Mouse (Mus musculus) granulocyte monocyte progenitor cell, adult 5-6 weeks (primary cell): ENCODE data around the gene Slc22a1. TPM values are rescaled to one million over a fixed set of nuclear protein-coding genes. Genes with fewer than 3 reads are reported as not detected.
A peak's percentile ranks its signal among the peaks of the same experiment; 100 is the strongest.
"Not testable (repeated sequence)": the region's sequence is repeated elsewhere in the genome, so short reads cannot be mapped to it uniquely, and the experiment has no call there.

Source experiments
- ATAC-seq: replicated peaks from 2 replicates; pipeline ENCODE4 v1.8.0; 2016; ENCODE audit warnings: mild to moderate bottlenecking, moderate TSS enrichment, inconsistent platforms; ENCODE audit not compliant: poor library complexity, severe bottlenecking
- total RNA-seq, 2 experiments: library from RNA; stranded (forward) in 1 of 2; stranded (reverse) in 1 of 2; fragments of 200-712, 200-1000 nt in 1 of 2; fragments of >200 nt in 1 of 2; fragmentation: Nextera tagmentation in 1 of 2; gene quantifications; 2 replicates each; pipeline ENCODE4 v1.2.3; 2014 to 2017

Gene Slc22a1
- total RNA-seq, 2 experiments from 2014 or later = not detected

DNA sequence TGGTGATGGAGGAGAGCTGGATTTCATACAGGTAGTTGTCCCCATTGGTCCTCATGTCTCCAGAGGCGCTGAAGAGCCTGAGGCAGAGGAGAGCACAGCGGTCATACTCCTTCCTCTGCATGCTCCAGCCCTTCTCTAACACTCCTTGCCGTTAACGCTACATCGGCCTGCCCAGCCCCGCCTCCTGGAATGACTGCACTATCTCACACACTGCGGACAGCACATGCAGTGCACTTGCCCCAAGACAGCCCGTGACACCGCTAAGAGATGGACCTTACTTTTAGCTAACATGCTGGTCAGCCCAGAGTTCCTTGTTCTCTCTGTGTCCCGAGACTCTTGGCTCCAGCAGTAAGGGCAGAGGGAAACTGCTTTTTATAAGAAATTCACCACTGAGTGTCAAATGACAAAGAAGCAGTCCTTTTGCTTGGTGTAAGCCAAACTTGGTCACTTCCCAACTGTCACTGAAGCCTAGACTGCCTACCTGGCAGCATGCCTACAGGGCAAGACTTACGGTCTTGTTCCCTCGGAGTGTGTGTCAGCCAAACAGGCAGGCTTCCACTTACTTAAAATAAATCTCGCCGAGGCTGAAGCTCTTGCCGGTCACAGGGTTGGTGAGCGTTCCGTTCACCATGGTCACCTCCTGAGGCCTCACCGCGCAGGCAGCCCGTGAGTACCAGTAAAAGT is 12.9 kb upstream of the Slc22a1 start:
- no peak for ATAC-seq

GRCm38 (mm10) chr17:12684928-12685624 is 9.4 kb upstream of the Slc22a1 start:
- no peak for ATAC-seq

DNA sequence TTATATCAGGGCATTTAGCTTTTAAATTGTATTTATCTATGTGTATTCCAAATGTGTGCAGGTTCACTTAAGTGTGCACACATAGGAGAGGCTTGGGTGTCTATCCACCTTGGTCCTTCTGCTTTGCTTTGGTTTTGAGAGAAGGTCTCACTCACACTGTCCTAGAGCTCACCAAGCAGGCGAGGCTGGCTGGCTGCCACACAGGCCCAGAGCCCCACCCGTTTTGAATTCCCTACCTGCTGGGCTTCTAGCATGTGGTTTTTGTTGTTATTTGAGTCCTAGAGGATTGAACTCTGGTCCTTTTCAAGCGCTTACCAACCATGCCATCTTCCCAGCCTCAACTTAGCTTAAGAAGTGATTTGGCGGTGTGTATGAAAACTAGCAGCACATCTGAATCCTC is 8.8 kb upstream of the Slc22a1 start:
- ATAC-seq = no peak

GRCm38 (mm10) chr17:12683582-12683981 is 8.0 kb upstream of the Slc22a1 start:
- peak; percentile 65 for ATAC-seq

GRCm38 (mm10) chr17:12678261-12678660 is 2.6 kb upstream of the Slc22a1 start:
- ATAC-seq = no peak

DNA sequence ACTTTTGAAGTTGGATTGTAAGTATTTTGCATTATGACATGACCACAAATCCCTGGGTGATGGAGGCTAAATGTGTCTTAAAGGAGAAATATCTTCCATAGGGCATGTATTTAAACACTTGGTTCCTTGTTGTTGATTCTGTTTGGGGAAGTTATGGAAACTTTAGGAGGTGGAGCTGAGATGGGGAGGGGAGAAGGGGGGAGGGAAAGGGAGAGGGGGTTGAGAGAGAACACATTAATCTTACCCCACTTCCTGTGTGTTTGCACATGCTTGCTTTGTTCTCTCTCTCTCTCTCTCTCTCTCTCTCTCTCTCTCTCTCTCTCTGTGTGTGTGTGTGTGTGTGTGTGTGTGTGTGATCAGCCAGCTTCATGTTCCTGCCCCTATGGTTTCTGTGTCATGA is 1.5 kb upstream of the Slc22a1 start:
- ATAC-seq = peak; percentile 78

DNA sequence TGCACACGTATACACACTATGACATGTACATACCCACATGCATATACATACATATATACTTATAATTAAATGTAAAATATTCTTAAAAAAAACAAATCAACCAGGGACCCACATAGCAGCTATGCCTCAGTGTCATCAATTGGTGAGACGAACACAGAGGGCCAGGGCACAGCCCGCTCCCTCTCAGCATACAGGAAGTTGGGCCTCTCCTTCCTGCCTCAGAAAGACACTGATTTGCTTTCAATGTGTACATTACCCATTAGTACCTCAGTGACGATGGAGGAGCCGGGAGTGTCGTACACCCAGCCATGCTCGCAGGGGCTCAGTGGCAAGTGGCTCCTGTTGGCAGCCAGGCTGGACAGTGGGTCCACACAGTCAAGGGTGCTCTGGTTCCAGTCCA is 649 bp downstream of the Slc22a1 start:
- ATAC-seq = not testable (repeated sequence)

DNA sequence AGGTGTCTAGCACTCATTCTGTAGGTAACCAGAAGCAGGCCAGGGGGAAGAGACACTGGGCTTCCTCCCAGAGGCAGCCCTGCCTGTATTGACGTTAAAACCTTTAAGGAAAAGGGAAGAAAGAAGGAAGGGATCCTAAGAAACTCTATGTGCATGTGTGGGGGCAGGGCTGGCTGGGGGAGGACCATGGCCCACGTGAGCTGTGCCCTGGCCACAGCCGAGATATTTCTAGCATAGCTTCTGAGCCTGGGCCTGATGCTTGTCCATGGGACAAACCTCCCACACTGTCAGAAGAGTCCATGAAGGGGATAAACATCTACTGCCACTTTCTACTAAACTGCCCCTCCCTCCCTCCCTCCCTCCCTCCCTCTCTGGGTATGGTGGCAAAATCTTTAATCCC is 1.8 kb downstream of the Slc22a1 start:
- no peak for ATAC-seq

GRCm38 (mm10) chr17:12672285-12672790 is 3.3 kb downstream of the Slc22a1 start:
- ATAC-seq = 0 out of 2 replicates have a peak, but pooled peaks have one; percentile 31

DNA sequence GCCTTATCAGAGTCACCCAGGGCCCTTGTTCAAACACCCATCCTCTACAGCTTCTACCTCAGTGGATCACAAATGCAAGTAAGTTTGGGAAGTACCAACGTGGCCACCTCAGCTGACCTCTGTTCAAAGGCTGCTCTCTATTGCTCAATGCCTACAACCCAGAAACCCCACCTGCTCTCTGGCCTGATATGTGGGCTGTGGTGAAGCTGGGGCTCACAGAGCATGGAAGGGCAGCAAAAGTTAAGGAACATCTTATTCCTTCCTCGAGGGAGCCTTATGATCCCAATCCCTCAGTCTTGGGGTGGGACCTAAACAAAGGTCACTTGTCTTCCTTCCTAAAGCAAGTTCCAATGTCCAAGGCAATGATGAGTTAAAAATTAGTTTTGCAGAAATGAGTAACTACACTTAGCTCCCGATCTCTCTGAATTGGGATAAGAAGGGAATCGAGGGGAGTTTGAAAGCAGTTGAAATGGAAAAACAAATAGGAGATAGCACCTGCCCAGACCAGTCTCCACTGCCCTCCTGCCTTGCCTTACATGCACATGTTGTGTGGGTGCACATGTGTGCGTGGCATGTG is 4.5 kb downstream of the Slc22a1 start:
- ATAC-seq = 0 out of 2 replicates have a peak, but pooled peaks have one; percentile 27

DNA sequence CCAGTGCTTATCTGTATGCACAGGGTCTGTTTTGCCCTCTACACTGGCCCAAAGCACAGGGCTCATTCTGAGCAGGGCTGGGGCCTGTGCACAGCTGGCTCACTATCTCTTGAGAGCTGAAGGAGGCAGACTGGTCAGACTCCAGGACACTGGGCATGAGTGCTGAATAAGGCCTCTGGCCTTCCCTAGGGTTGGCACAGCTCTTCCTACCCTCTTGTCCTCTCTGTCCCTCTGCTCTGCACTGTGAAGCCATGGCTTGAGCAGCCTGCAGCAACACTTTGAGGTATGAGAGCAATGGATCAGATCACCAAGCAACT is 6.3 kb downstream of the Slc22a1 start:
- ATAC-seq = no peak

GRCm38 (mm10) chr17:12668478-12669362 is 6.9 kb downstream of the Slc22a1 start:
- no peak for ATAC-seq

- no peak for ATAC-seq
These were observed 11.5 kb downstream of the Slc22a1 start for GRCm38 (mm10) chr17:12664156-12664555.

DNA sequence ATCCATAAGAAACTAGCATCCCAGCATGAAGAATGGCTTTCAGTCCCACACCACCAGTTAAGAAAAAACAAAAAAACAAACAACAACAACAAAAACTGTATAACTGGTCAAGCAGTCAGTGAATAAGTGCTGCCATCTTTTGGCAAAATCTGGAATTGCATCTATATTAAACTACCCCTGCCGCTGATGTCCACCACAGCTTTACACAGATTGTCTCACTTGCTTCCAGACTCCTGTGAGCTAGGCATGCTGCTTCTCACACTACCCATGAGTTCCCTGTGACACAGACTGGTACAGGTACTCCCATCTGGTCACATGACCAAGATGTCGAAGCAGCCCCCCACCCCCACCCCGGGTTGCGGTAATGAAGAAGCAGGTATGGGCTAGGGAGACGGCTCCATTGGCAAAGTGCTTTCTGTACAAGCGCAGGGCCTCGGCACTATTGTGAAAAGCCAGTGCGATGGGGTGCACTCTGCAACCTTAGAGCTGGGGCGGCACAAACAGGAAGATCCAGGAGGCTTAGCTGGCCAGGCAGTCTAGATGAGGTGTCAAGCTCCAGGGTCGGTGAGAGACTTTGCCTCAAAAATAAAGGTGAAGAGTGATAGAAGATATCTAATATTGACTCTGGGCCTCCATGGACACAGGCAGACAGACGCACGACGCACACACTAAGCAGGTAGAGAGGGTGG is 14.9 kb downstream of the Slc22a1 start:
- no peak for ATAC-seq

- ATAC-seq = no peak
These were observed 16.4 kb downstream of the Slc22a1 start for GRCm38 (mm10) chr17:12659233-12659632.

DNA sequence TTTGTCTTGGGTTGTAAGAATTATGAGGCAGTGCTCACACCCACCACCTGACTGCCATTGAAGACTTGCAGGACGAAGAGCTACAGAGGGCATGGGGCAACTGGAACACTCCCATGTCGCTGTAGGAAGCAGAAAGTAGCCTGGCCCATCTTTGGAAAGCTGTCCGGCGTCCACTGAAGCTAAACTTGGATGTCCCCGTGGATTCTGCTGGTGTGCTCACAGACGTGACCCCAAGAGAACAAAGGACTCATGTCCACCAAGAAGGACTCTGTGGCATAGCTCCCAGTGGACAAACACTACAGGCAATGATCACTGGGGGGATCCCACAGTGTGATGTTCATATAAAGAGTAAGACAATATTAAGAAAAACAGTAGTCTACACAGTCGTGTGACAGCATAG is 16.8 kb downstream of the Slc22a1 start:
- ATAC-seq = no peak

DNA sequence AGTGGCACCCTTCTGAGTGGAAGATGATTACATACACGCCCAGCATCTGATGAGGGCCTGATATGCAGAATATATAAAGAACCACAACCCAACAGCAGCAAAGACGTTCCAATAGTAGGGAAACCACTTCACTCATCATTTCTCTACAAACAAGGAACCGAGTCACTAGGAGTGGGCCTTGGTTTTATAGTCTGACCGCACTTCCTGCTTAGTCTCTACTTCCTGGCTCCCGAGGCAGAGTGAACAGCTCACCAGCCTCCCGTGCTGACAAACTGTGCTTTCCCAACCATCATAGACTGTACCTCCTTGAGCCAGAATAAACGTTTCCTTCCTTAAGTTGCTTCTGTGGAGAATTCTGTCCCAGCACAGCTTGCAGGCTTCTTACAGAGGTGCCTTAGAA is 19.8 kb downstream of the Slc22a1 start:
- ATAC-seq = peak; percentile 98

GRCm38 (mm10) chr17:12654061-12654460 is 21.6 kb downstream of the Slc22a1 start:
- no peak for ATAC-seq

DNA sequence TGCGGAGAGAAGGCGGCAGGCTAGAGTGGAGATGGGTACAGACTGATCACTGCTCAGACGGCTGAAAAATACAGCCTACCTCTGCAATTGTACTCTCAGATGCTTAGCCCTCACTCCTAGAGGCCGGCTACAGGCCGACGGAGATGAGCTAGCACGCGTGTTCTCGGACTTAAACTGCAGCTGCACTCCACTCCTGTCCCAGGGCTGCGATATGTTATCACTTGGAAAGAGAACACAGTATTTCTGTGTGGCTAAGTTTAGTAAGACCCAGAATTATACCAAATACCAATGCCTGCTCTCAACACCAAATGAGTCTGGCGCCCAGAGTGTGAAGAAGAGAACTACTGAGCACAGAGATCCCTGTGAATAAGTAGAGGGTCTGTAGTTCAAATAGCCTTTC is 23.0 kb downstream of the Slc22a1 start:
- no peak for ATAC-seq

GRCm38 (mm10) chr17:12645461-12645860 is 30.2 kb downstream of the Slc22a1 start:
- ATAC-seq = no peak
